ENCODE assay signal across 11 mouse cellular contexts in the genomic region with DNA sequence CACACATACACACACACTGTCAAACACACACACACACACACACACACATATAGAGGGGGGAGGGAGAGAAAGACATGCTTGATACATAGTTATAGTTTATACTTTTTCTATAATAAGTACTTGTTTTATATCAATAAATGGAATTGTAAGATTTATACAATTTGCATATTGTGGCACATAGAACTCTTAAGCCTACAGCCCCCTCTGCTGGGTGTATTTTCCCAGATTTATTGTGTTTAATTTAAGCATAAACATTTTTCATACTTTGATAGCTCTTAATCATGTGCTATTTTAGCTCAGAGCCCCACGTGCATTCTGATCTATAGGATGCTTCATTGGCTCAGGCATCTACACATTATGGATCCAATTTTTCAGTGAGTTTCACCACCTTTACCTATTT.
DNase-seq lines count a peak whose midpoint lies in the region; ATAC-seq lines count a peak whose summit lies in the region.
"Had no signal": no experiment of that assay in that cellular context is flagged by ENCODE, and none has a peak within 500 bp of the region (broad histone marks: within the 10 kb centered on the region; RNA-seq: fewer than 3 reads in every experiment).

No protein-coding gene starts in this region.

- DNase-seq in cerebellum, postnatal 10 days, result peak; percentile 38 to 54
- DNase-seq in cerebellum, adult 11-12 months, result no peak
- peak; percentile 44 for DNase-seq in kidney, postnatal 10 days
- peak; percentile 80 for DNase-seq in midbrain, embryonic 14.5 days
- no peak for DNase-seq in midbrain, embryonic 11.5 days (ENCODE audit: low spot score, missing footprints)
- peak; percentile 27 to 39 for DNase-seq in left cerebral cortex, postnatal 25 days (ENCODE audit: low spot score in 2 of 2)
- no peak for DNase-seq in liver
- DNase-seq: adrenal gland, postnatal 36 days; cerebellum, adult 11 months had no signal

- no peak overlapping the region for H3K9ac ChIP-seq in kidney, embryonic 14.5 days (ENCODE audit: low read depth, low read length)
- H3K9ac ChIP-seq in midbrain, embryonic 14.5 days (replicated peaks; ENCODE audit: low read length), result no peak overlapping the region
- H3K9ac ChIP-seq in midbrain, embryonic 11.5 days (ENCODE audit: low read length), result no peak overlapping the region
- H3K9ac ChIP-seq: liver, embryonic 12.5 days had no signal

- no peak for ATAC-seq in kidney, embryonic 14.5 days (ENCODE audit: low FRiP score, low TSS enrichment)
- ATAC-seq in midbrain, embryonic 14.5 days (ENCODE audit: low FRiP score, low TSS enrichment), result no peak
- no peak for ATAC-seq in midbrain, embryonic 11.5 days (ENCODE audit: low FRiP score)
- ATAC-seq: liver, embryonic 12.5 days had no signal

- WGBS in kidney, embryonic 14.5 days, result 64% methylated on average over 1 of the region's 1 CpGs
- WGBS in midbrain, embryonic 14.5 days, result 79% methylated on average over 1 of the region's 1 CpGs
- 85% methylated on average over 1 of the region's 1 CpGs for WGBS in midbrain, embryonic 11.5 days

- no peak overlapping the region for H3K4me3 ChIP-seq in kidney, embryonic 14.5 days (ENCODE audit: low read length)
- H3K4me3 ChIP-seq in midbrain, embryonic 14.5 days (replicated peaks; ENCODE audit: low read depth, low read length), result no peak overlapping the region
- H3K4me3 ChIP-seq in midbrain, embryonic 11.5 days (ENCODE audit: low read depth, low read length), result no peak overlapping the region
- H3K4me3 ChIP-seq: liver, embryonic 12.5 days had no signal

- H3K27ac ChIP-seq in kidney, embryonic 14.5 days (ENCODE audit: low read depth, low read length), result no peak overlapping the region
- no peak overlapping the region for H3K27ac ChIP-seq in midbrain, embryonic 14.5 days (replicated peaks; ENCODE audit: low read depth, low read length)
- H3K27ac ChIP-seq in midbrain, embryonic 11.5 days (ENCODE audit: low read depth, low read length), result no peak overlapping the region
- H3K27ac ChIP-seq: liver, embryonic 12.5 days had no signal

- H3K4me1 ChIP-seq in kidney, embryonic 14.5 days (ENCODE audit: control insufficient read depth, insufficient read depth, low read length), result no peaks in the 10 kb centered on the region
- H3K4me1 ChIP-seq in midbrain, embryonic 14.5 days (ENCODE audit: control insufficient read depth, insufficient read depth, low read length), result no peaks in the 10 kb centered on the region
- no peaks in the 10 kb centered on the region for H3K4me1 ChIP-seq in midbrain, embryonic 11.5 days (ENCODE audit: control insufficient read depth, insufficient read depth, low read length)
- H3K4me1 ChIP-seq: liver, embryonic 12.5 days had no signal

- no peaks in the 10 kb centered on the region for H3K9me3 ChIP-seq in kidney, embryonic 14.5 days (ENCODE audit: control insufficient read depth, low read length)
- H3K9me3 ChIP-seq in midbrain, embryonic 14.5 days (ENCODE audit: control insufficient read depth, low read length), result no peaks in the 10 kb centered on the region
- no peaks in the 10 kb centered on the region for H3K9me3 ChIP-seq in midbrain, embryonic 11.5 days (ENCODE audit: control insufficient read depth, low read length)
- H3K9me3 ChIP-seq: liver, embryonic 12.5 days had no signal

- intact Hi-C loops in left cerebral cortex, postnatal 25 days (cut with DNase I), result loop anchor here (5.0 to 10.0 kb wide), 5 partner anchors 852 to 1380 kb away; a partner anchor contains a TSS

- H3K27me3 ChIP-seq in kidney, embryonic 14.5 days (ENCODE audit: control insufficient read depth, insufficient read depth, low read length), result no peaks in the 10 kb centered on the region
- no peaks in the 10 kb centered on the region for H3K27me3 ChIP-seq in midbrain, embryonic 14.5 days (ENCODE audit: control insufficient read depth, insufficient read depth, low read length)
- H3K27me3 ChIP-seq in midbrain, embryonic 11.5 days (ENCODE audit: control insufficient read depth, insufficient read depth, low read length), result no peaks in the 10 kb centered on the region
- H3K27me3 ChIP-seq: liver, embryonic 12.5 days had no signal

- H3K4me2 ChIP-seq in kidney, embryonic 14.5 days (replicated peaks; ENCODE audit: low read depth, low read length), result no peak overlapping the region
- no peak overlapping the region for H3K4me2 ChIP-seq in midbrain, embryonic 14.5 days (ENCODE audit: low read length)
- H3K4me2 ChIP-seq in midbrain, embryonic 11.5 days, result no peak overlapping the region
- H3K4me2 ChIP-seq: liver, embryonic 12.5 days had no signal

- no peaks in the 10 kb centered on the region for H3K36me3 ChIP-seq in kidney, embryonic 14.5 days (ENCODE audit: control insufficient read depth, insufficient read depth, low read length)
- no peaks in the 10 kb centered on the region for H3K36me3 ChIP-seq in midbrain, embryonic 14.5 days (ENCODE audit: control insufficient read depth, insufficient read depth, low read length)
- H3K36me3 ChIP-seq in midbrain, embryonic 11.5 days (ENCODE audit: control insufficient read depth, insufficient read depth, low read length), result no peaks in the 10 kb centered on the region
- H3K36me3 ChIP-seq: liver, embryonic 12.5 days had no signal

Comparison
In these comparisons a context has a peak if more than half of its experiments do, and no peak if none do; other contexts are left out.
1. DNase-seq: peak in cerebellum, postnatal 10 days (2 of 2), kidney, postnatal 10 days (single experiment), midbrain, embryonic 14.5 days (single experiment) and left cerebral cortex, postnatal 25 days (2 of 2); none in cerebellum, adult 11-12 months (single experiment), midbrain, embryonic 11.5 days (single experiment) and liver (single experiment).